Mouse (Mus musculus) urinary bladder, adult 18-20 months (tissue): ENCODE measurements around the gene Snrpd3.
A peak's percentile ranks its signal among the peaks of the same experiment; 100 is the strongest.
"Not testable (repeated sequence)": the region's sequence is repeated elsewhere in the genome, so short reads cannot be mapped to it uniquely, and the experiment has no call there.

Experiments
- DNase-seq, 2 experiments: peaks; one replicate each; pipeline ENCODE4 v3.0.0; 2022; ENCODE audit warnings: low spot score in 2 of 2, mixed read lengths in 2 of 2

The Snrpd3 gene

DNA sequence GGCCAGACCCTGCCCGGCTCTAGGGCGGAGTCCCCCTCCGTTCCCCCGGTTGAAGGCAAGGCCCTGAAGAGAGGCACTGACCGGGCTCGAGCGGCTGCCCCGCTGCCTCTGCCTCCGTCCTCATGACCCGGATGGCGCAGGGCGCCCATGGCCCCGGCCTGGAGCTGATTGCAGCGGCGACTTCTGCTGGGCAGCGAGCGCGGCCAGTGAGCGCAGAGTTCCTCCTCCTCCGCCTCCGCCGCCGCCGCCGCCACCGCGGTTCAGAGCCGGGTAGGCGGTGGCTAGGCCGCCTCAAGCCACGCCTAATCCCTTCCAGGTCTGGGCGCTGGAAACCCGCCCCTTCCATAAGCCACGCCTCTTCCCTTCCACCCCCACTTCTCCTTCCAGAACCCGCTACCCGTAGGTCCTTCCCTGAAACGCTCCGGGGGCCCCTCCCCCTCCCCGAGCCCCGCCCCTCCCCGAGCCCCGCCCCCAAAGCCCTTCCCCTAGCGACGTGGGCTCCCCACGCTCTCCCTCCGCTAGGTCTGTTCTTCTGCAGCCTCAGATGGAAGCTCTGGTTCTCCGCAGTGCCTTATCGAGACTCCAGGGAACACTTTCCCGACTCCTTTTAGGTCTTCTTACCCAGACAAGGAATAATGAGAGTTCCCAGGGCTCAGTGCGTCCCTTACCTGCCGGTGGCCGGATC is at the start of gene Snrpd3:
TSS of gene Snrpd3 (plus strand) at position 479 of the 685 bp plus-strand sequence.
- DNase-seq = peak; percentile 85 to 92

DNA sequence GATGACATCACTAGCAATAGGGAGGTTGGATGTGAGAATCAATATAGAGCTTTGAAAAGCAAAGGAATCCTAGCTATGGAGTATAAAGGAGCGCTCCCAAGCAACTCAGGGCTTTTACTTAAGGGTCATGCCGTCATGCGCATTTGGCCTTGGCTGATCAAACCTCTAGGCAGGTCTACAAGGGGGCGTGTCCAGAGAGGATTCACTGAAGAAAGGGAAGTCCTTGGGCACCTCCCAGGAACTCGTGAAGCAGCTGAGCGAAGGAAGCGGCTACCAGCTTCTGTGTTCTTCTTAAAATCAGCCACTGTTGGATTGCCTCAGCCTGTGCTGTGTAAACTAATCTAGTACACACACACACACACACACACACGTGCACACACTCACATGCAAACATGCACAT is 43.9 kb upstream of the Snrpd3 start:
- no peak for DNase-seq

DNA sequence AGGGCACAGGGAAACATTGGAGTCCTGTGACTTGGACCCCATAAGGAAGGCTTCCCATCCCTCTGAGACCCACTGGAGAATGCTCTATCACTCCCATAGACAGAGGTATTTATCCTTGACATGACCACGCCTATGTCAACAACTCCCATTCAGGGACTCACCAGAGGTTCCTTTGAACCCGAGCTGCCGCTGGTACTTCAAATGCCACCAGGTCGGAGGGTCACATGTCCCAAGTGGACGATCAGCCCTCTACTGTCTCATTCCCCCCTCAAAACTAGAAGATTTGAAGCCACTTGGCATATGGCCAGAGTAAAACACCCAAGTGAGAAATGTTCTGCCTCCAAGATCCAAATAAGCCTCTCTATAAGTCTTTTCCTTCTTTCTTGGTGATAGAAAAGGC is 42.8 kb upstream of the Snrpd3 start:
- DNase-seq = no peak

DNA sequence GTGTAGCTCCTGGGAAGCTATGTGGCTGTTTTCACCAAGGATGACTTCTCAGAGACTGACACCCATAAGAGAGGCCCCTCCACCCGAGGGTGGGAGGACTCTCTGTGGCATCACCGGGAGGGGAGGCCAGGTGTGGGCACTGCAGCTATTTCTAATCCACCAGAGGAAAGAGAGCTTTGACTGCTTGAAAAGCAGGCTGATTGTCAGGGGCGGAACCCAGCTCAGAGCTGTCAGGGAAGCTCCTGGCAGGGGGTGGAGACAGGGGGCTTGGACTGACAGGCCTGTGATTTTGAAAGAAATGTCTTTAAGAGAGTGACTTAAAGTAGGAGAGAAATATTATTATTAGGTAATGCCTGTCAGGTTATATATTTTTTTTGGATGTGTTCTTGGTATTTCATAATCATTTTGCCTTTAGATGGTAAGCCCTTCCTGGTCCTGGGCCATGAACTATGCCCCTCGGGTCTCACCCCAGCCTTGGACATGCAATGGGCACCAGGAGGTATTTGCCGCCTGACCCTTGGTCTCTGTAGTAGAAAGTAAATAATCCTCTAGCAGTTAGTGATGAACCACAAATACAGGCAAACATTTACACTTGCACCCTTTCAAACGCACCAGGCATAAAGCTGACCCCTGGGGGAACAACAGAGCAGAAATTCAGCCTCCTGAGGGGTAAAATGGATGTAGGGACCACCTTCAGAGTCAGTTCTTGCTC is 42.1 kb upstream of the Snrpd3 start:
- DNase-seq = not testable (repeated sequence)

DNA sequence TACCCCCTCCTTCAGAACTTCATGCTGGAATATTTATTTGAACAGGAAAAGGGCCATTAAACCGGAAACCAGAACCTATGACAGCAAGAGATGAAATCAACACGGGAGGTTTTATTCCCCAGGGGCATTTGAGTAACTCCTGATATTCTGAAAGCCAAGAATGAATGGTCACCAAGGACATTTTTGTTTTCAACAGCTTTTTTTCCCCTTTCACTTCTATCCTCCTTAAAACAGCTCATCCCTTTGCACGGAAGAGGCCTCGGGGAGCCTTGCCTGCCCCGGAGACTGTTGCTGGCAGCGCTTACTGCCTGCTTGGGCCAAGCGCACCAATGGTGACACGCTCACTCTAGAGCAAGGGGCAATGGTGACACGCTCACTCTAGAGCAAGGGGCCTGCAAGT is 40.3 kb upstream of the Snrpd3 start:
- DNase-seq = no peak

DNA sequence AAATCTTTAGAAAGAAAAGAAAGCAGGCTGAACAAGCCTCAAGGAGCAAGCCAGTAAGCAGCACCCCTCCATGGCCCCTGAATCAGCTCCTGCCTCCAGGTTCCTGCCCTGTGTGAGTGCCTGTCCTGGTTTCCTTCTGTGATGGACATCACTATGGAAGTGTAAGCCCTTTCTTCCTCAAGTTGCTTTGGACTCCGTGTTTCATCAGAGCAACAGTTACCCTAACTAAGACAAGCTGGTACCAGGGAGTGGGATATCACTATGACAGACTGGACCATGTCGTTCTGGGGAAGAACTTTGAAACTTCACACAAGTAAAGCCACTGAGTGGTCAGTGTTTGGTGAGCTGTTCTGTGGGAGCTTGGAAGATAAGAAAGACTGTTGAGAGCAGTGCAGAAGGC is 37.4 kb upstream of the Snrpd3 start:
- DNase-seq = no peak

DNA sequence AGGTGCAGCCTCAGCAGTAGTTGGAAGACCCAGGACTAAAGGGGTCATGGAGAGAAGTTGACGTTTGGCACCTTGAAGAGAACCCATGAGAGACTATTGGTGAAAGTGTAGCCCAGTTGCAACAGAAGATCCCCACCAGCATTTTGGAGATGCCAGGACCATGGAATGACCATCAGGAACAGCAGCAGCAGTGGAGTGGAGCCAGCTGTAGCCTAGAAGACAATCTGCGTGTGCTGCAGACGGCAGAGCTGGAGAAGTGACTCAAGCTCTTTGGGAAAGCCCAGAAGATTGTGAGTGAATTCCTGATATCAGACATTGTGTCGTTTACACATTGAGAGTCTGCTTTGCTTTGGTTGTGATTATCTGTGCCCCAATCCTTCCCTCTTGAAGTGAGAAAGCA is 35.6 kb upstream of the Snrpd3 start:
- no peak for DNase-seq

DNA sequence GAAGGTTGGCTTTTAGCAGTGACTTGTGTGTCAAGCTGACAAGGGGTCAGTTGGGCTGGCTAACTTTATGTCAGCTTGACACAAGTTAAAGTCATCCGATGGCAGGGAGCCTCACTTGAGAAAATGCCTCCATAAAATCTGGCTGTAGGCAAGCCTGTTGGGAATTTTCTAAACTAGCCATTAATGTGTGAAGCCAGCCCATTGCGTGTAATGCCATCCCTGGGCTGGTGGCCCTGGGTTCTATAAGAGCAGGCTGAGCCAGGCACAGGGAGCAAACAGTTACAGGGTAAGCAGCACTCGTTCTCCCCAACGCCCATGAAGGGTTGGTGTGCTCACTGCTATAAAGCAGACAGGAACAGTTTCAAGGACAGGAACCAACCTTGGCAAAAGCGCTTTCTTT is 35.1 kb upstream of the Snrpd3 start:
- no peak for DNase-seq

DNA sequence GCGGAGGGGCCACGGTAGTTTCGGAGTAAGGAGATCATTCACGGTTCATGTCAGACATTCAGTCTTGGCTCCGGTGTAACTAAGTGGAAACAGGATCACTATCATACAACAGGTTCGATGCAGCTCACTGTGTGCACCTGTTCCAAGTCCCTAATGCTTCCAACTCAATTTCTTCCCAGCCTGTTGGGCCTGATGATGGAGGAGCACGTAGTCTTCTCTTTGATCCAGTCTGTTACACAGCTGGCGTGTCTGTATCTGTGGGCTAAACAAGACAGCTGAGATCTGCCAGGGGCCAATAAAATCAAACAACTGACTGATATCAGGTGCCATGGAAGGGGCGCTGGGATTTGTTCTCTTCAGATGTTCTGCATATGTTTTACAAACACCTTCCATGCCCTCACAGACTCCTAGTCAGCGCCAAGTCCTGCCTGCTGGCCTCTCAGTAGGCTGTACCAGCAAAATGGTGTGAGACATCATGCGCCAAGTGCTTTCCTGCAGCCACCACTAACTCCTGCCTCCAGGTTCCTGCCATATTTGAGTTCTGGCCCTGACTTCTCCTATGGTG is 34.4 kb upstream of the Snrpd3 start:
- no peak for DNase-seq

DNA sequence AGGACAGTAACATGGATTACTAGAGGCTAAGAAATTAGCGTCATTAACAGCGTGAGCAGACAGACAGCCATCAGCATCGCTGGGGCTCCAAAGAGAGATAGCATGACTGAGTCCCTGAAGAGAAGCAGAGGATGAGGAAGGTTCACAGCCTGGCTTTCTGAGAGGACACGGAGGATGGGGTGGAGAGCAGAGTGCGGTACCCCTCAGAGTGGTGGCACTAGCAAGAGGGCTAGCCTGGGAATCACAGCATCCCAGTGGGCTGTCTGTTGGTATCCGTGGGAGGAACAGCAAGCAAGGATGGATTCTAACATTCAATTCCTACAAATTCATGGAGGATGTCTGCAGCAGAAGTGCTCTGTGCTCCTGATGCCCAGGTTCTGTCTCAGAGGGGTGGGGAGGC is 33.3 kb upstream of the Snrpd3 start:
- DNase-seq = no peak

DNA sequence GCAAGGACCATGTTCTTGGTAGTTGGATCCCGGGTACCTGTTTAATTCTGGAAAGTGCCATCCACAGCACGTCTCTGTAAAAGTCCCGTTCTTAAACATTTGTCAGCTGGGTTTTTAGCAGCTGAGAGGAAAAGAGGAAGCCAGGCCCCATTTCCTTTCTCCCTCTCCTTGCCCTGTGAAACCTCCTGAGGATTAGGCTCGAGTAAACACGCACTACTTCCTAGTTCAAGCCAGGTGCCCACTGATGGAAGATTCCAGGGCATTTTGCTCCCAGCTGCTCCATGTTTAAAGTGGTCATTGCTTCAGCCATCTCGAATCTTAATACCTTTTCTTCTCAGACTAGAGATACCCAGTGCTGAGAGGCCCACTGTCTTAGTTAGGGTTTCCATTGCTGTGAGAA is 32.6 kb upstream of the Snrpd3 start:
- DNase-seq = no peak

DNA sequence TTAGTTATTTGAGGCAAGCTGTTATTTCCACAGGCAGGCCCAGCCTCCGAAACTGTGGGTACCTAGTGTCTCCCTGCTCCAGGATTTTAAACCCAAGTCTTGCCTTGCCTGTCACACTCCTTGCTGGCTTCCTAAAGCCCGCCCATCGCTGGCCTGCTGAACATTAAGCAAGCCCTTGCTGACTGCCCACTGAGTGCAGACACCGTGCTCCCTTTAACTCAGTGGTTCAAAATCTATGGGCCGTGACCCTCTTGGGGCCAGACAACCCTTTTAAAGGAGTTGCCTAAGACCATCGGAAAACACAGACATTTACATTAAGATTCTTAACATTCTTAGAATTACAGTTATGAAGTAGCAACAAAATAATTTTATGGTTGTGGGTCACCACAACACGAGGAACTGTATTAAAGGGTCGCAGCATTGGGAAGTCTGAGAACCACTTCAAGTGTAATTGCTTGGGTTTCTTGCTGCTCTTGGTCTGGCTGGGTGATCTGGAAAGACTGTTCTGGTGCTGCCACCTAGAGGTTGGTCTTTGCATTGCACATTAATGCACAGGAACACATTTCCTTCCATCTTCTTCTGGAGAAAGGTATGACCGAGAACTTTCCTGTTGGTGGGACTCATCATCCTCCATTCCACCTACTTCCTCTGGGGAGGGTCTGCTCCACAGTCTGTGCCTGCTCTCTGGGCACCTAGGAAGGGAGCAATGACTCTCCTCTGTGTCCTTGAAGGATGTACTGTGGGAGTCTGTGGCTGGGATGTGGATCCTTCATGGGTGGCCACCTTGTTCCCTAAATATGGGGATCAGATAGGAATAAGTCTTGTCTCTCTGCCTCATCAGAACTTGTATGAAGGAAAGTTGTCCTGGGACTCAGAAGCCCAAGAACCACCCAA is 31.0 kb upstream of the Snrpd3 start:
- peak; percentile 35 to 64 for DNase-seq

DNA sequence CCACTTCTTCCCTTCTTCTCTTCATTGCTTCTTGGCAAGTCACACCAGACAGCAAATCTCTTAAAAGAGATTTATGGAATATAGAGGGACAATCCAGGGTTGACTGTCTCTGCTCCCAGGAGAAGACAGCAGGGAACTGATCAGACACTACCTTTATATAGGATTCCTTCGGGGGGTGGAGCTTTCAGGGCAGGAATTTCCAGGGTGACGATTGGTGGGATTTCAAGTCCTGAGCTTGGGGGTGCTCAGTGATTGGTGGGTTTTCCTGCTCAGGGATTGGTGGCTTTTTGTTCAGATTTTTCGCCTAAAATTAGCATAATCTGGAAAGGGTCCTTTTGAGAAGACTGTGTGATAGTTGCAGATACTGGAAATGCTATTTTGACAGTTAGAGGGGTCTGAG is 30.2 kb upstream of the Snrpd3 start:
- no peak for DNase-seq

DNA sequence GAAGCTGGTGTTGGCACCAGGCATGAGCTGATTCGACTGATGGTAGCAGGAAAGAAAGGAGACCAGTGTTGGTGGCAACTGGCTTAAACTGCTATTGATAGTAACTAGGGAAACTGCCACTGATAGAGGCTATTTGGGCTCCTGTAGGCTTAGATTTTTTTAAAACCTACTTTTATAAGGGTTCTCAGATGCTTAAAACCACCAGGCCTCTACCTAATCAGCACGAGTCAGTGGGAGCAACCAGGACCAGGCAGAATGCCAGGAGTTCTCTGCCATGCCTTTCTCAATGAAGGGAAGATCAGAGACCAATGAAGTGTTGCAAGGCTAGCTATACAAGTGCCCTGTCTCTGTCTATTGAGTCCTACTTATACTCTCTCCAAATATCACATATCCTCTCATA is 27.8 kb upstream of the Snrpd3 start:
- DNase-seq = no peak

DNA sequence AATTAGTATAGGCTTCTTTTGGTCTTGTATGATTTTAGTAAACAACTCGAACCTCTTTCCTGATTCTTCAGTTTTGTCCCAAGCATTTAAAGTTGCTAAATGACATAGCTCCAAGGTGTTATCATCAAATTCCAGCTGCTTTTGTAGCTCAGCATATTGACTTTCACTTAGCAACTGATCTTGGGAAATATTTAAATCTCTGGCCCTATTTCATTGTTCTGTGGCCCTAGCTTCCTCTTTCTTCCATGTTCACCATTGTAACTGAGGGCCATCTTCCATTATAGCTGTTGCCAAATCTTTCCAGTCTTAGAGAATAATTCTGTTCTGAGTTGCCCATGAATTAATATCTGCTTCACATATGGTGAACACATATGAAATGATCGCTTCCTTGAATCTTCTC is 26.6 kb upstream of the Snrpd3 start:
- DNase-seq = no peak

DNA sequence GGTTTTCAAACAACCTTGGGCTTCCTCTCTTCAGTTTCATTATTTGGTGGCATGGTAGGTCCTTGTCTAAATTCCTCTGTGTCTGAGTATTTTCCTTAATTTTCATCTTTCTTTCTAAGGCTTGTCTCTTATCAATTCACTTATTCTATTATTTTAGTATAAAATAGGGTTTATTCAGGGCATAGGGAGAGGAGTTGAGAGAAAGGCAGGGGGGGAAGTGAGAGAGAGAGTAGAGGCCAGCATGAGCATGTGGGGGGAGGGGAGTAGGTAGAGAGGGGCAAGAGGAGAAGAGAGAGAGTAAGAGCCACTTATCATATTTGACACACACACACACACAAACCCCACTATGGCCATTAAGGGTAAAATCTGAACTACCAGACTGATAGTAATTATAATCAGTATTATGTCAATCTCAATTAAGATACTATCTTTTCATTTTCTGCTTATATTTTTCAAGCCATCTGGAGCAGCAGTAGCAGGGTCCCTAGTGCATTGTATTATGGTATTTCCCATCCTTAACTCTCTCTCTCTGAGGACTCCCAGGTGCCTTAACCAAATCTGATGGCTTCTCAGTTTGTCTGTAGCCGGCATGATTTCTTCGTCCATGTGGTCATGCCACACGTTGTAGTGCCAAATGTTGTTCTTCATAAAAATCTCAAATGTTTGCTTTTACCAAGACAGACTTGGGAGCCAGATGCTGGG is 26.0 kb upstream of the Snrpd3 start:
- DNase-seq = no peak

DNA sequence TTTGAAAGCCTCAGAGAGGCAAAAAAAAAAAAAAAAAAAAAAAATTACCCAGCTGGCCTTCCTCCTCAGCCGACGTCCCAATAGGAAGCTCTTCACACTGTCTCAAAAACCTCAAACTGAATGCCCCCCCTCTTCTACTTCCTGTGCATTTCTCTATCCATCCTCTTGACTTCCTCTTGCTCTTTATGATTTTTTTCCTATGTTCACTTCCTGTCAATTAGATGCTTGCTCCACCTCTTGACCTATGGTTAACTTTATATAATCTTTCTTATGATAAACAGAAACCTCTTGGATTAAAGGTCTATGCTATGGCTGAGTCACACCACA is 25.5 kb upstream of the Snrpd3 start:
- DNase-seq = no peak

DNA sequence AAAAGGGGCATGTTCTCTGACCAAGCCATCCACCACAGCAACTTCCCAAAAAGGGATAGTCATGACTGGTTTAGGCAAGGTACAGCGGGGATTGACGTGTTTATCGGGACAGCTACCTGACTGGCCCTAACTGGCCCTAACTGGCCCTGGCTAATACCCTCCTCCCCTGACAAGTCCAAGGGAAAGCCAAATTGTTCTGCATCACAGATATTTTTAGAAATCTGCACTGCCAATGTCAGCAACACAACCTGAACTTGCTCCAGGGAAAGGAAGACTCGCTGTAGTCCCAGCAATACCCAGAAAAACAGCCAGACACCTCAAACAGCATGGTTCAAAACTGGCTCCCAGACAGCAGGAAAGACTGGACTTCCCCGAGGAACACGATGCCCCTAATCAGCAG is 22.0 kb upstream of the Snrpd3 start:
- no peak for DNase-seq

DNA sequence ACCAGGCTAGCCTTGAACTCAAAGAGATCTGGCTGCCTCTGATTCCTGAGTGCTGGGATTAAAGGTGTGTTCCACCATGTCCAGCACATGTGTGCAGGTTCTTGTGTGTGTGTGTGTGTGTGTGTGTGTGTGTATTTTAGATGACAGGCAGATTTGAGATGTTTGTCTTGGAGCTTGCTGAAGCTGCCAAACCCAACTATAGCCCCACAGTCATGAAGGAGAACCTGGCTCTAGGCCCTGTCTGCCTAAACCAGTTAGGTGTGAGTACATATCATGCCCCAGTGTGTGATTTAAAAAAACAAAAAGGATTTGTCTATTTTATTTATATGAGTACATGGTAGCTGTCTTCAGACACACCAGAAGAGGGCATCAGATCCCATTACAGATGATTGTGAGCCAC is 21.4 kb upstream of the Snrpd3 start:
- DNase-seq = no peak

DNA sequence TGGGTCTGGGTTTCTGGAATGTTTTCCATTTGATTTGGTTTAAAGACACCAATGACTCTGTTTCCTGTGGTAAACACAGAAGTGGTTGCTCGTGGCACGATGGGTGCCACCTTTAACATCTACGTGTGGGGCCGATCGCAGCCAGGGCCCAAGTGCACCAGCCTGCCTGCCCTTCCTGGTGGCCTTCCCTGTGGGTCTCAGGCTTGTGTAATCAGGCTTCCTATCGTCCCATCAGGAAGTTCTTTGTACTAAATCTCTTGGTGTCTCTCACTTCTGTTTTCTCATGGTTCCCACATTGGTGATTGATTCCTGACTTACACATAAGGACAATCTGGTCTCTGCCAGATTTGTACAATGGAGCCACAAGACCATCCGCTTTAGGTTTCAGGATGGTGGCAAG is 18.1 kb upstream of the Snrpd3 start:
- not testable (repeated sequence) for DNase-seq

DNA sequence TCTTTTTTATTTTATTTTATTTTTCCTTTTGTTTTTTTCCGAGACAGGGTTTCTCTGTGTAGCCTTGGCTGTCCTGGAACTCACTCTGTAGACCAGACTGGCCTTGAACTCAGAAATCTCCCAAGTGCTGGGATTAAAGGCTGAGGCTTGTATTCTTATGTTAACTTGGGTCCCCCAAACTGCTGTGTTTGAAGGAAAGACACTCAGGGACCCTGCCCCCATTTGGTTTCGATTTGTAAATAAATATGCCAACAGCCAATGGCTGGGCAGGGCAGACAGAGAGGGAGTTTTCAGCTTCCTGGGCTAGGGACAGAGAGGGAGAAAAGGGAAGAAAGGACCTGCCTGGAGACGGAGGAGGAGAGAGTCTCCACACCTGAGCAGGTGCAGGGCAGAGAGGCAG is 17.6 kb upstream of the Snrpd3 start:
- no peak for DNase-seq

DNA sequence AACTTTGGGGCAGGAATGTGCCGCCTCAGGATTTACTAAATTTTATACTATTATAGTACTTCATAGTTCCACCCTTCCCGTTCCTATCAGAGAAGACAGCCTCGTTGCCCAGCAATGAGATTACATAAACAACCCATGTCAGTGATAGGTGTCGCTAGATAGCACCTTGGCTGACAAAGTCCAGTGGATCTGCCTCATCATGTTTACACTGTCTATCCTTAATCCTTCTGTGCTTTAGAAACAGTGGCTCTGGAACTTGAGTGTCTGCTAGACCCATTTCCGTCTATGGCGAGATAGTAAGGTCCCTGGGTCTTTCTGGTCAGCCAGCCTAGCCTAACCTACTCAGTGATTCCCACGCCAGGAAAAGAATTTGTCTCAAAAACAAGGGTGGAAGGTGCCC is 17.0 kb upstream of the Snrpd3 start:
- DNase-seq = no peak
